Mouse (Mus musculus) liver, embryonic 14.5 days (tissue): ENCODE results near the gene Chpf. TPM values are rescaled to one million over a fixed set of nuclear protein-coding genes. Genes with fewer than 3 reads are reported as not detected.

Source experiments
- ATAC-seq: fragments of 200-750 bp; cut with Nextera tagmentation; 2 replicates; pipeline ENCODE4 v1.8.0; 2017; ENCODE audit warnings: moderate number of reproducible peaks, mild to moderate bottlenecking, moderate library complexity; ENCODE audit not compliant: insufficient read depth
- DNase-seq, 3 experiments: peaks; one replicate each; pipeline ENCODE4 v3.0.0-alpha.2; 2012 to 2013; ENCODE audit warnings: low read depth in 3 of 3, low spot score in 3 of 3
- H3K27ac ChIP-seq: fragments of 300-500 bp; sonication (generic); 2 replicates; pipeline ENCODE4 v1.5.1; 2014; ENCODE audit warnings: moderate library complexity, mild to moderate bottlenecking, control low read depth, inconsistent platforms
- H3K27me3 ChIP-seq: fragments of 300-500 bp; sonication (generic); 2 replicates; pipeline ENCODE4 v1.6.1; 2014; ENCODE audit warnings: mild to moderate bottlenecking, low read length, moderate library complexity; ENCODE audit not compliant: control insufficient read depth, insufficient read depth
- H3K36me3 ChIP-seq: fragments of 300-500 bp; sonication (generic); replicated peaks from 2 replicates; pipeline ENCODE4 v1.6.1; 2014; ENCODE audit warnings: low read depth; ENCODE audit not compliant: control insufficient read depth, insufficient read depth
- H3K4me1 ChIP-seq, 2 experiments: fragments of 200-500 bp in 1 of 2; fragments of 300-500 bp in 1 of 2; sonication (generic) in 1 of 2; replicated peaks; 2 replicates each; pipeline ENCODE4 v1.6.1; 2012 to 2014; ENCODE audit warnings: antibody characterized with exemption in 1 of 2, inconsistent platforms in 1 of 2, low read length in 1 of 2; ENCODE audit not compliant: control insufficient read depth in 2 of 2, insufficient read depth in 2 of 2
- H3K4me2 ChIP-seq: fragments of 300-500 bp; sonication (generic); 2 replicates; pipeline ENCODE4 v1.6.1; 2014; ENCODE audit warnings: low read depth, mild to moderate bottlenecking, control low read depth, moderate library complexity
- H3K4me3 ChIP-seq, 2 experiments: fragments of 200-500 bp in 1 of 2; fragments of 300-500 bp in 1 of 2; sonication (generic) in 1 of 2; 2 replicates each; pipeline ENCODE4 v1.5.1; 2012 to 2014; ENCODE audit warnings: low read depth in 2 of 2, low read length in 2 of 2, mild to moderate bottlenecking in 2 of 2, control low read depth in 1 of 2, inconsistent platforms in 1 of 2, moderate library complexity in 1 of 2; ENCODE audit not compliant: insufficient read depth in 1 of 2
- H3K9ac ChIP-seq: fragments of 300-500 bp; sonication (generic); replicated peaks from 2 replicates; pipeline ENCODE4 v1.6.1; 2014; ENCODE audit warnings: mild to moderate bottlenecking, control low read depth, moderate library complexity
- H3K9me3 ChIP-seq: fragments of 300-500 bp; sonication (generic); 2 replicates; pipeline ENCODE4 v1.6.1; 2016; ENCODE audit warnings: low read length, mixed read lengths; ENCODE audit not compliant: control insufficient read depth
- CTCF ChIP-seq: IDR thresholded peaks from 2 replicates; pipeline ENCODE4 v1.5.1; 2016; ENCODE audit warnings: antibody characterized with exemption, low read depth, control low read depth
- EP300 ChIP-seq: IDR thresholded peaks from 2 replicates; pipeline ENCODE4 v1.6.1; 2016; ENCODE audit warnings: antibody characterized with exemption, low read depth
- WGBS: fragments of 180-500 bp; shearing (Covaris S2); extraction: QIAGEN DNeasy Blood & Tissue Kit; methylation state at CpG from one replicate; pipeline ENCODE4 v1.1.7; 2014; ENCODE audit not compliant: insufficient replicate concordance; 5-methylcytosine and 5-hydroxymethylcytosine counted together
- polyA plus RNA-seq, 2 experiments: library from polyadenylated mRNA; depleted of rRNA in 1 of 2; stranded (reverse) in 1 of 2; unstranded in 1 of 2; fragments of >200 nt; fragmentation: Nextera tagmentation in 1 of 2; extraction: Ambion mirVana in 1 of 2; gene quantifications; 2 replicates each; pipeline versions ENCODE4 v1.2.1 to v1.2.3; 2012 to 2014

Gene Chpf
- polyA plus RNA-seq, 2 experiments: 2.8 to 5.0 TPM

GRCm38 (mm10) chr1:75509586-75509985, 30.5 kb upstream of the Chpf start:
- no peak overlapping the region for H3K9ac ChIP-seq
- DNase-seq (no peak), ATAC-seq (no peak)
- H3K27me3 ChIP-seq: peaks cover 23% of the 10 kb centered on the region
- H3K27ac ChIP-seq: no peak overlapping the region
- H3K4me1 ChIP-seq: peaks cover 0 to 8% of the 10 kb centered on the region in 2 experiments; a peak in 2 of 4 replicates
- H3K9me3 ChIP-seq: no peaks in the 10 kb centered on the region
- H3K4me2 ChIP-seq: no peak overlapping the region
- no peak for TF ChIP-seq EP300
- TF ChIP-seq CTCF: no peak
- no peaks in the 10 kb centered on the region for H3K36me3 ChIP-seq
- WGBS: 53% methylated on average over 20 of the region's 20 CpGs
- H3K4me3 ChIP-seq: no peak overlapping the region

GRCm38 (mm10) chr1:75507006-75507405, 27.9 kb upstream of the Chpf start, which contains the start of gene Inha:
Gene Inha, plus strand, starts transcription at chr1:75507077.
- no peaks in the 10 kb centered on the region for H3K9me3 ChIP-seq
- H3K4me3 ChIP-seq: peak within 1 kb of the TSS; percentile 46 to 54
- TF ChIP-seq CTCF (no peak), EP300 (no peak)
- no peak within 1 kb of the TSS; the same call in 1 of the 2 replicates for H3K9ac ChIP-seq
- peaks cover 29% of the 10 kb centered on the region for H3K27me3 ChIP-seq
- DNase-seq (no peak), ATAC-seq (no peak)
- peak within 1 kb of the TSS; percentile 31 for H3K4me2 ChIP-seq
- H3K4me1 ChIP-seq: peaks cover 0 to 8% of the 10 kb centered on the region in 2 experiments; a peak in 2 of 4 replicates
- WGBS: 37% methylated on average over 10 of the region's 10 CpGs
- H3K36me3 ChIP-seq: no peaks in the 10 kb centered on the region
- H3K27ac ChIP-seq: no peak within 1 kb of the TSS

GRCm38 (mm10) chr1:75505956-75506831, 27.1 kb upstream of the Chpf start, which contains the start of gene Obsl1:
Gene Obsl1, minus strand, starts transcription at chr1:75506452.
- H3K9ac ChIP-seq: no peak within 1 kb of the TSS; the same call in 1 of the 2 replicates
- 2% methylated on average over 64 of the region's 65 CpGs for WGBS
- H3K27me3 ChIP-seq: peaks cover 29% of the 10 kb centered on the region
- ATAC-seq: peak; percentile 74
- no peak within 1 kb of the TSS for H3K27ac ChIP-seq
- no peak for DNase-seq
- TF ChIP-seq CTCF (no peak), EP300 (no peak)
- peak within 1 kb of the TSS; percentile 46 to 54 for H3K4me3 ChIP-seq
- peak within 1 kb of the TSS; percentile 31 for H3K4me2 ChIP-seq
- H3K36me3 ChIP-seq: no peaks in the 10 kb centered on the region
- no peaks in the 10 kb centered on the region for H3K9me3 ChIP-seq
- peaks cover 0 to 6% of the 10 kb centered on the region in 2 experiments; a peak in 2 of 4 replicates for H3K4me1 ChIP-seq

- peaks cover 29% of the 10 kb centered on the region for H3K27me3 ChIP-seq
- TF ChIP-seq EP300 (no peak), CTCF (no peak)
- 0 out of 2 replicates have a peak, but pooled peaks have one; percentile 17 for ATAC-seq
- H3K4me1 ChIP-seq: peaks cover 0 to 2% of the 10 kb centered on the region in 2 experiments; a peak in 1 of 4 replicates
- H3K27ac ChIP-seq: no peak overlapping the region
- peak overlapping the region; percentile 31 for H3K4me2 ChIP-seq
- no peaks in the 10 kb centered on the region for H3K9me3 ChIP-seq
- DNase-seq: no peak
- WGBS: 1% methylated on average over 84 of the region's 84 CpGs
- H3K4me3 ChIP-seq: peak overlapping the region; percentile 46 to 54
- no peak overlapping the region; the same call in 1 of the 2 replicates for H3K9ac ChIP-seq
- no peaks in the 10 kb centered on the region for H3K36me3 ChIP-seq
Measured at GRCm38 (mm10) chr1:75505159-75505955, 26.2 kb upstream of the Chpf start.
